Mouse (Mus musculus) frontal cortex, adult 2 months (tissue): ENCODE results near the gene Cchcr1. TPM values are rescaled to one million over a fixed set of nuclear protein-coding genes. Genes with fewer than 3 reads are reported as not detected.

Source experiments
- DNase-seq, 2 experiments: peaks; one replicate each; pipeline ENCODE4 v3.0.0; 2022; ENCODE audit warnings: low spot score in 1 of 2; ENCODE audit errors: extremely low spot score in 1 of 2
- polyA plus RNA-seq: library from polyadenylated mRNA; depleted of rRNA; stranded (reverse); fragments of >200 nt; gene quantifications from 2 replicates; pipeline ENCODE4 v1.2.3, GENCODE M21; 2012

Cchcr1 gene
- polyA plus RNA-seq, 1 experiment, result 11.6 TPM

DNA sequence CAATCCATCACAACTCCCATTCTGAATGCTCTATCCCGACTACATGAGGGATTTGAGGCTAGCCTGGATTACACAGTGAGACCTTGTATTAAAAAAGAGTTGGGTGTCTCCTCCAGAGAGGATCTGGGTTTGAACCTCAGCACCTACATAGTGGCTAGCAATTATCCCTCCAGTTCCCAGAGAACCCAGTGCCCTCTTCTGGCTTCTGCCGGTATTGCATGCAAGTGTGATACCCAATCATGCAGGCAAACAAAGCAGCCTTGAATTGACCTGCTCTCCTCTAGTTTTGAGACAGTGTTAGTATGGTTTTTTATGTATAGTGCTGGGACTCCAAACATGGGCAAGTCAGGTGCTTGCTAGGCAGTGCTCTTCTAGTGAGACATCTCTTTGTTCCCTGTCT lies 3.0 kb upstream of the Cchcr1 start:
- peak in 1 of 2 experiments; percentile 77 for DNase-seq

DNA sequence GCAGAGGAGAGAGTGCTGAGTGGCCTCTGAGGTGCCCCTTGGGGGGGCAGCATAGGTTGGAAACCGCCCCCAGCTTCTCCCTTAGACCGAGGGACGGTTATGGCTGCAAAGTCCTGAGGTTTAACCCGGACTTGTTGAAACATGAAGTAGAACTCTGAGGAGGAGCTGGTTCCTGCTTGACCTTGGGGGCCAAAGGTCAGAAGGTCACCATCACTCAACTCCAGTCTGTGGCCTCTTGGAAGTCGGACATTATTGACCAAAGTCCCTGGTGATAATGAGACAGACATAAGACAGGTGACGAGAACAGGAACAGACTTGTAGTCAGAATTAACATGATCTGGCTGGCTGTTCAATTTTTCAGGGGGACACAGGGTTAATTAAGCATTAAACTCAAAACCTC lies 2.1 kb upstream of the Cchcr1 start:
- no peak for DNase-seq

DNA sequence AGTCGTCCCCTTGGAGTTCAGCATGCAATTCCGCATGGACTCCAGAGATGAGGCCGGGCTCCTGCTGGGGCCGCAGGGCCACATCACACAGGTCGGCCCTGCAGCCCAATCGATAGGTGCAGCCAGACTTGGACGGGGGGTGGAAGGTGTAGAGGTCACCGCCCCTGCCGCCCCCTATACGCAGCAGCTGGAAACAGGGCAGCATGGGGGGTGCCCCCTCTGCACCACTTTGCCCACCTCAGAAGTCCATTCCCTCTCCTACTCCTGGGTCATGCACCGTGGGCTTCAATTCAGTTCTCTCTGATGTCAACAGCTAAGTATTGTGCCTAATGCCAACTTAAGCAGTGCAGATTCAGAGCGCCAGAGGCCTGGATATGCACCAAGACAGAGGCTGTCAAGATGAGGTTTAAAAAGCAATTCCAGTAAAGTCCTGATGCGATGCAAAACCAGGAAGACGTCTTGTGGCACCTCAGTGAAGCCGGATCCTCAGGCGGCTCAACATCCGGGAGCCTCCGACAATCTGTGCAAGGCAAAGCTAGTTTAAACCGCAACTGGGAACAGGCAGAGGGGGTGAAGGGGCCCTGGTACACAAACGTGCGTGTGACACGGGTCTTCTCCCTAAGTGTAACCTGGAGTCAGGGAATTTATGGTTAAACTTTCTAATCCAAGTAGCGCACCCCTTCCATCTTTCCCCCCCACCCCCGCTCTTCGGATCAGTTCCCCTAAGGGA lies 824 bp upstream of the Cchcr1 start:
- peak in 1 of 2 experiments; percentile 24 for DNase-seq

DNA sequence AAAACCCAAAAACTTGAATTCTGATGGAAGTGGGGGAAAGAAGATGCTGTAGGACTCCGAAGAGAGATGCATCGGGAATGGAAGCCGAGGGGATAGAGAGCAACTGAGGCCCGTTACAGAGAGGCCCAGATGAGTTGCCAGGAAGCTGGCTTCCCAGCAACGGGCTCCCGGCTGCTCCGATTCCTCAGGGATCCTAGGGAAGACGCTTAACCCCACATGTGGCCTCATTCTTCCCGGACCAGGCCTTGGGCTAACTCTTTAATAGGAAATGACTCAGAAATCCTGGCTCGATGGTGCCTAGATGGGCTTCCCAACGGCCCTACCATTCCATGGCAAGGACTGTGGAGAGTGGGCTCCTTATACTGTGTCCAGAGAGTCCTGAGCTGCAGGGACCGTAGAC lies 626 bp downstream of the Cchcr1 start:
- DNase-seq, result no peak

DNA sequence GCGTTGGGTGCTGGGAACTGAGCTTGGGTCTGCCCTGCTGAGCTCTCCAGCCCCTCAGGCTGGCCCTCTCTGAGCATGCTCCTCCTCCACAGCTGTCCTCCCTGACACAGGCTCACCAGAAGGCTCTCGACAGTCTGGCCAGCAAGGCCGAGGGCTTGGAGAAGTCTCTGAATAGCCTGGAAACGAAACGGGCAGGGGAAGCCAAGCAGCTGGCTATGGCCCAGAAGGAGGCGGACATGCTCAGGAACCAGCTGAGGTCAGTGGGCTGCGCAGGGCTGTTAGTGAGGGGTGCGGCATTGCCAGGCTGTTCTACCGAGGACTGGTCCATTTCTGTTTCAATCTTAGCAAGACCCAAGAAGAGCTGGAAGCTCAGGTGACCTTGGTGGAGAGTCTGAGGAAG lies 7.5 kb downstream of the Cchcr1 start:
- no peak for DNase-seq

DNA sequence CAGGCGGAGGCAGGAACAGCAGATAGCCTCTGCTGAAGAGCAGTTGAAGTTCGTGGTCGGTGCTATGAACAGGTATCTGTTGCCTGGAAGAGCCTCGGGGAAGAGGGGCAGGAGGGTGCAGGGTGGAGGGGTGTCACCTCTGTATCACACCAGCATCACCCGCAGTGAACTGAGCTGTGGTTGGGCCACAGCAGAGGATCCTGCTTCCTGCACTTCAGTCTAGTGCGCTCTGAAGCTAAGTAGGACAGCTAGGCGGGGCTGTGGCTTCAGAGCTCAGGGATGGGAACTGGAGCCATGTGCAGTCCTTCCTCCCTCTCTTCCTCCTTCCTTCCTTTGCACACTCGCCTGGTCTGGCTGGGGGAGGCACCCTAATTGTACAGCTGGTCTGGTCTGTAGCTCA lies 9.7 kb downstream of the Cchcr1 start:
- no peak for DNase-seq

DNA sequence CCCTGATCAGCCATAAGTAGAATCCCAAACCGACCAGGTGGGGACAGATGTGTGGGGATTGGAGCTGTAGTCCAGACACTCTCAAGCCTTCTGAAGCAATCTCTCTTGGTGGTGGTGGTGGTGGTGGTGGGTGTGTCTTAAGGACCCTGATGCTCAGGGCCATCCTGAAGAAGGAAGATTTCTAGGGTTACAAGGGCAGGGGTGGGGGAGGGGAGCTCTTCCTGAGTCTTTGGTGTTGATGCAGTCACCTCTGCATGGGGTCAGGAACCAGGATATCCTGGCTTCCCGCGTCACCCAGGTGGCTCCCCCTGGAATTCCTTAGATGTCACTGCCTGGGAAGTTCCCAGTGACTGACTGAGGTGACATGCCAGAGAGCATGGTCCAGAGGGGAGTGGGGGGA lies 15.5 kb downstream of the Cchcr1 start:
- DNase-seq, result no peak

DNA sequence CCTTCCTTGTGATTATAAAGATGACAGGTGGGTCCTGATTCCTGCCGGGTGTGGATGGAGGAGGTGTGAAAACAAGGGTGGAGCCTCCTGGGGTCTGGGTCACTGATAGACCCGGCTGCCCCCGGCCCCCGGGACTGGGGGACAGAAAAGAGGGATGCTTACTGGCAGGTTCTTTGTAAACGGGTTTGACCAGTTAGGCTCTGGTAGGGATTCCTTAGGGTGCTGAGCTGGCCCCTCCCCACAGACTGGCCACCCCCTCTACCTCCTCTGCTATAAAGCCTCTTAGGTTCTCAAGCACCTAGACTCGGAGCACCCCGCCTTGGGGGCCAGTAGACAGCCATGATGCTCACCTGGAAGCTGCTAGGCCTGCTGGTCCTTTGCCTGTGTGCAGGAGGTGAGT lies 16.0 kb downstream of the Cchcr1 start, which contains the start of gene Psors1c2:
Gene Psors1c2 (plus strand): TSS at position 301 of the 400 bp plus-strand sequence.
- no peak for DNase-seq

DNA sequence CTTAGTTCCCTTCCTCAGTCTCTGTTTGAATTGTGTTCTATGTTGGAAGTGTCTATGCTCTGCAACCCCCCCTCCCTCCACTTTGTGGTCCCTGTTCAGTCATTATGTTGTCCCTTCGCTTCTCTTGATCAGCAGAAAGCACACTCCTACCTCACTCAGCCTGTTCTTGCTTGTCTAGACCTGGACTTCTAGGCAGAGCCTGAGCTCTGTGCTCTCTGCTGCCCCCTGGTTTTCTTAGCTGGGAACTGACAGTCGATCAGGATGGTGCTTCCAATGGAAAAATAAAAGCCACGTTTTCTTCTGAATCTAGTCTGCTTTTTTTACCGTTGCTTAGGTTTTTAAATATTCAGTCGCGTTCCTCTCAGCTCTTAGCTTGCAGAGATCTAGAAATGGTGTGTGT lies 17.4 kb downstream of the Cchcr1 start:
- peak; percentile 66 to 94 for DNase-seq

DNA sequence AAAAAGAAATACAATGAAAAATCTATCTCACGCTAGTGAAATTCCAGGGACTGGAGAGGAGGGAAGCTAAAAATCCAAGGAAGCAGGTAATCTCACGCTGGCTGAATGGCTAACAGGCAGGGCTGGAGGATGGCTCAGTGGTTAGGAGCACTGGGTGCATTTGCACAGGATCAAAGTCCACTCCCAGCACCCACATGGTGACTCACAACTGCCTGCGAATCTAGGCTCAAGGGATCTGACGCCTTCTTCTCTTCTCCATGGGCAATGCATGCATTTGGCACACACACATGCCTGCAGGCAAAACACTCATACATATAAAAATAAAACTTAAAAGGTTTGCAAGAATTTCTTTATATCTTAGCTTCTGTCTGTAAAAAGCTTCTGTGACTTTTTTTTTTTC lies 20.5 kb downstream of the Cchcr1 start:
- peak; percentile 49 to 61 for DNase-seq

DNA sequence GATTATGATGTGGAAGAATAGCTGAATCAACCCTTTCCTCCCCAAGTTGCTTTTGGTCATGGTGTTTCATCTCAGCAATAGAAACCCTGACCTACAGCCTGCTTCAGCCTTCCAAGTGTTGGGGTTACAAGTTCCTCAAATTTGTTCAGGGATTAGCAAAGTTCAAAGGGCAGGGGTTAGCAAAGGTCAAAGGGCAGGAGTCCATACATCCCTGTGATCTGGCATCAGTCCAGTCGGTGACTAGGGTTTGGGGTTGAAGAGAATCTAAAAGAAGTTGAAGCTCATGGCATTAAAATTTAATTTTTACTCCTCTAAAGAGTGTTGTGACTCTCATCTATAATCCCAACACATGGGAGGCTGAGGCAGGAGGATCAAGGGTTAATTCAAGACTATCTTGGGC lies 21.6 kb downstream of the Cchcr1 start:
- no peak for DNase-seq

DNA sequence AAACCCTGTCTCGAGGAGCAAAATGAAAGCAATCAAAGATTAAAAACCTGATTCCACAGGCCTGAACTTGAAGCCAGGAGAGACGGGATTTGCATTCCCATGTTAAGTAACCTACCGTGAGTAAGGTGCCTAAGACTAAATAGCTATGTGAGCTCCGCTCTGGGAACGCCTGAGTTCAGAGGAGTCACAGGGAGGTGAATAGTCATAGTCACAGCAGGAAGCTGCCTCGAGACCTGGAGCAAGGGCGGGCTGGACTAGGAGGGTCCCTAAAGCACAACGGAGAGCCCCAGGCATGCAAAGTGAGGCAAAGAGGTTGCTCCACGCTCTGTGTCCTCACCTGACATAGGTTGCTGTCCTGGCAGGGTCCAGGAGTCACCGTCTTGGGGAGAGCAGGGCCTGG lies 22.6 kb downstream of the Cchcr1 start:
- DNase-seq, result no peak

DNA sequence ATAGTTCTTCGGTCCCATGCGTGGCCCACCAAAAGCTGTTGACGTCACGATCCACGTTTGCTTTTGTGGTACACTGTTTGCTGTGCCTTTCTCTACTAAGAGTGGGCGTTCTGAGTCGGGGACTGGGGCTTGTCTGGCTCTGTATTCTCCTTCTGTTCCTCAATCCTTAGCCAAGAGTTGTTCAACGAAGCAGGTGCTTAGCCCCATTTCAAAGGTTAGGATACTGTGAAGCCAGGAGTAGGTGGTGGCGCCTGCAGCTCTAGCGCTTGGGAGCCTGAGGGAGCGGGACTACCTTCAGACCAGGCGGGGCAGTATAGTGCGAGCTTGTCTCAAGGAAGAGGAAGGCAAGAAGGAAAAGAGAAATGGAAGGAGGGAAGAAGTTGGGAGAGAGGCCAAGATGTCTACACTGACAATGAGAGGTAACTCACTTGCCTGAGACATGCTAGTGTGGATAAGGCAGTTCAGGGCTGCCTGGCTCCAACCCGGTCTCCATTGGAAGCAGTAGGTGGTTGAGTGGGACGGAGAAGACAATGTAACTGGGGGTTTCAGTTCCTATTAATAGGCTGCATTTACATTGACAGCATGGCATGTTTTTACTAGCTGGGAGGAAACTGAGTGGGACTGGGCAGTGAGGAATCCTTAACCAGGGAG lies 26.0 kb downstream of the Cchcr1 start:
- DNase-seq, result no peak

DNA sequence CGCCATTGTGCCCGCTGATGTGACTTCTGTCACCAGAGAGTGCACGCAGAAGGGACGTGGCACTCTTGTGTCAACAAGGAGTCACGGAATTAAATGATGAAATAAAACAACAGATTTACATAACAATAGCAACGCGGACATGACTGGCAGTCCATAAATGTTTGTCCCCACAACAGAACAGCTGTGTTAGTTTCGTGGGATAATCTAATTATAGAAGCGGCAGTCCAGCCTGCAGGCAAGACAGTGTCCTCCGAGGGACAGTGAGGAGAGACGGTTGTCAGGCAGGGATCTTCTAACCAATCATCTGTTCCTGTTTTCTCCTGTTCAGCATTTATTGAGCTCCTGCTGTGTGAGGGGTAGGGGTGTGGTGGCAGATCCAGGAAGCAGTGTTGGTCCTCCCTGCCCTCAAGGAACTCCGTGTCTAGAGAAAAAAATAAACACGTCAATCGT lies 26.5 kb downstream of the Cchcr1 start:
- no peak for DNase-seq

DNA sequence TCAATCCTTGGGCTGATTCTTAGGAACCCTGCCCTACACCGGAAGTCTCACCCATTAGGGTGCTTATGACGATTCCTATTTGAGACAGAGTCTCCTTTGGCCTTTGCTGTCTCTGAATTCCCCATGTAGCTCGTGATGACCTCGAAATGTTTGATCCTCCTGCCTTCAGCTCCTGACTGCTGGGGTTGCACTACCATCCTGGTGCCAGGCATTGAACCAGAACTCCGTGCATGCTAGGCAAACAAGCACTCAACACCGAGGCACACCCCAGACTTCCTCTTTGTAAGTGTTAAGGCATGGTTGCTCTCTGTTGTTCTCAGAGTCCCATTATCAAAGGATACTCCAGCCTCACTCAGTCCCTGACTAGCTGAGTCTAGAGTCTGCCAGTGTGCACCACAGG lies 27.1 kb downstream of the Cchcr1 start:
- DNase-seq, result no peak

DNA sequence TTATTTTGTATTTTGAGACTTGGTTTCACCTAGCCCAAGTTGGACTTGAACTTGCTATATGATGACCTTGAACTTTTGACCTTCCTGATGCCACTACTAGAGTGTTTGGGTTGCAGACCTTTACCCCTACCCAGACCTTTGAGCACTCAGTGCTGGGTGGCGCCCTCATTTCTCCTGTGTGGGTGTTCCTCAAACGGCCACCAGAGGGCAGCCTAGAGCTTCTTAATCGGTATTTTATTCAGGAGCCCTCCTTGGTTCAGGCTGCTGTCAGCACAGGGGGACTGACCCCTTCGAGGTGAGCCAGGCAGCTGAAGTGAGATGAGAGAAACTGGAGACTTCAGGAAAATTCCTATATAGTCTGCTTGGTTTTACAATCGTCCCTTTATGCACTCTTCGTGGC lies 27.8 kb downstream of the Cchcr1 start:
- peak in 1 of 2 experiments; percentile 78 for DNase-seq

DNA sequence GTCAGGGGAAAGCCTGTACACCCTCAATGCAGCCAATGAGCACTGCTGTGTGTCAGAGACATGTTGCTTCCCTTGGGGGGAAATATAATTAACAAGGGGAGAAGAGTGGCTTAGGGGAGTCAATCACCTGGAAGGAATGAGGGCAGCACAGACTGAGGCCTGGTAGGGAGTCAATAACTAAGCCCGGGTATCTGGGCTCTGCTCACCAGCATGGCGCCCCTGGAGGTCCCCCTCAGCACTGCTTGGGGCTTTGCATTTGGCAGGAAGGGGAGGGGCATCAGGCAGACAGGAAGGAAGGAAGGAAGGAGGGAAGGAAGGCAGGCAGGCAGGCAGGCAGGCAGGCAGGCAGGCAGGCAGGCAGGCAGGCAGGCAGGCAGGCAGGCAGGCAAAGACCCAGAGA lies 30.6 kb downstream of the Cchcr1 start:
- DNase-seq, result no peak

DNA sequence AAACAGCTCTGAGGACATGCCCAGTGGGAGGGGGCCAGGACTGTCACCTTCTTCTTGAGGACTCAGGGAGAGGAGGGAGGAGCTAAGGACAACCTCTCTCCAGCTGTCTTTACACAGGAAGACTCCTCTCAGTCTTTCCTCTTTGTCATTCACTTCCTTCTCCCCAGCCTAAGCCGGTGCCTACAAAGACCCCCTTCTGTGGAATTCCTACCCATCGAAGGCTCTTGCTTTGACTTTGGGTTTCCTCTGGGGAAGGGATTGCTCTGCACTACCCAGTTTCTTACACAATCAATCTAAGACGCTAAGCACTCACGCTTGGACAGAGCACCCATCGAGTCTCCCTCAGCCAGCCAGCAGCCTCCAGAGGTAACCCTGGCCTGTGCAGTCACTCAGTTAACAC lies 31.7 kb downstream of the Cchcr1 start:
- DNase-seq, result no peak

DNA sequence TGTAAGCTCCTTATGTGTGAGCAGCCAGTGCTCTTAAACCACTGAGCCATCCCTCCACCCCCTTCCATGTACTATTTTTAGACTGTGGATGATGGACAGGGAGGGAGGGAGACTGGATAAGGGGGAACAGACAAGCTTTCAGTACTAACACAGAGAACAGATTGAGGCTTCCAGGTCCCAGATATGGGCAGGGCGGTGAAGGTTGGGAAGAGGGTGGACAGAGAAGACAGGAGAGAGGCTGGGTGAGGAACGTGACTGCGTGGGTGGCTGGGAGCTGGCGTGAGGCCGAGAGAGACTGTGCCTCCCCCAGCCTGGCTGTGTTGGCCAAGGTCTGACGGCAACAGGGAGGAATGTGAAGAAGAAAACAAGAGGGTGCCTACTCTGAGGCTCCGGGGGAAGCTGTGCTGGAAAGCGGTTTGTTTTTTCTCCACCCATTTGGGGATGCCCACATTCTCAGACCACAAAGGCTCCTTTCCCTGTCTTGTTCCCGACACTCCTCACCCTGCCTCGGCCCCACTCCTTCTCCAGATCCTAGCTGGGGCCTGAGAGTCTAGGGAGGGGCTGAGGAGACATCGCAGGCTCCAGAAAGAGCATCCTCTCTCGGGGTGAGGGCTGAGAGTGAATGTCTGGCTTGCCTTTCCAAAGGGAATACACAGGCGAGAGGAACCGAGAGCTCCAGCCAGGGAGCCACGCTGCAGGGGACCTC lies 32.7 kb downstream of the Cchcr1 start:
- peak; percentile 82 to 85 for DNase-seq

DNA sequence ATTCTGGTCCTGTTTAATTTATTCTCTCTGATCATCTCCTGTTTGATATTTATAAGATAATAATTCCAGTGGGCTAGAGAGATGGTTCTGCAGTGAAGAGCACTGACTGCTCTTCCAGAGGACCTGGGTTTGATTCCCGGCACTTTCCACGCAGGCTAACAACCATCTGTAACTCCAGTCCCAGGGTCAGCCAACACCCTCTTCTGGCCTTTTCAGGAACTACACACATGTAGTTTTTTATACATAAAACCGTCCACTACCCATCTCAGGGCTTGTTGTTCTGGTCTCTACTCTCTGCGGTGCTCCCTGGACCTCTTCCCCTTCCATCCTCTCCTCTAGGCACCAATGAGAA lies 33.2 kb downstream of the Cchcr1 start:
- DNase-seq, result no peak

DNA sequence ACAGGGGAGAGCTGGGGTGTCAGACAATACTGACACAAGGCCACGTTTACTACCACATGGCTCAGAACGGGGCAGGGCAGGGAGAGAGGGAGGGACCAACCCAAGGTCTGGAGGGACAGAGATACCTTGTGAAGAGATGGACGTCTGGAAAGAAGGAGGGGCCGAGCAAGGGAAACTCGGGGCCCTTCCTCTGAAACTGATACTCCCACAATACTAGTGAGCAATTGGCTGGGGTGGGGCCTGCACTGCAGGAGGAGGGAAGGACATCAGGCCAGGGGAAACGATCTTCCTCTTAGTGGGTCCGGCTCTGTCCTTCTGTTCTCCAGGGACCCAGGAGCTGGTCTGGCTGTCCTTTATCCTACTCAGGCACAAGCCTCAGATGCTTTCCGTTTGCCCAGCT lies 34.0 kb downstream of the Cchcr1 start:
- no peak for DNase-seq
